Mouse (Mus musculus): ENCODE measurements at regions not wholly inside any gene's neighbourhood (a gene's known extent, or its start where the extent isn't known, plus 50 kb on each side); places are given as distances from the start of the nearest gene placed in this dataset.

GRCm38 (mm10) chr12:59312703-59313102 lies 93.2 kb upstream of the Fbxo33 start:
- DNase-seq (ENCODE audit: low spot score in 2 of 2) = no peak

GRCm38 (mm10) chr12:59307958-59308357 lies 88.4 kb upstream of the Fbxo33 start:
- DNase-seq (ENCODE audit: low spot score in 2 of 2) = no peak

DNA sequence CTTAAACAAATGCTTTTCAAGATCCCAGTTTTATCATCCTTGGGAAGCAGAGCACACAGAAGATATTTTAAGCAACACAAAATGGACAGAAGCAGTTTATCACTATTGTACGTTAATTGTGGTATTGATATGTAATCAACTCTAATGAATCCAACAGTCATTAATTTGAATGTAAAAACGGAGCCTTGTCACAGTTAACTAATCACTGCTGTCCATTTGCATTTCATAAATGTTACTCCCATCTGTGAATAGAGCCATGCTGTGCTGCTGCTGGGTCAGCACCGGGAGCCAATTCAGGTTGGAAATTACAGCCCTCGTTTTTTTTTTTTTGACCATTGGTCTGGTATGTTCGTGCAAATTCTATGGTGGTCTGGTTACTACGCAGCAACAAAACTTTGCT lies 85.0 kb upstream of the Fbxo33 start:
- DNase-seq (ENCODE audit: low spot score in 2 of 2) = no peak
